Mouse (Mus musculus): ENCODE measurements around the gene Zfp672. TPM values are rescaled to one million over a fixed set of nuclear protein-coding genes. Genes with fewer than 3 reads are reported as not detected.

Gene Zfp672
- total and polyA plus RNA-seq, 3 experiments: 33.8 to 48.7 (median 41.9) TPM

GRCm38 (mm10) chr11:58331546-58331945 is 1.4 kb upstream of the Zfp672 start:
- 77% methylated on average over 6 of the region's 6 CpGs for WGBS
- H3K9ac ChIP-seq (ENCODE audit: low read depth, low read length): no peak overlapping the region
- intact Hi-C loops (cut with DNase I): no loop called here
- TF ChIP-seq EP300 (IDR thresholded peaks at IDR 0.05; ENCODE audit: insufficient read depth, low read depth, low read length) (no peak), POLR2A (IDR thresholded peaks at IDR 0.05; ENCODE audit: insufficient read depth, low read depth, low read length) (no peak), CTCF (IDR thresholded peaks at IDR 0.05) (no peak)
- H3K4me1 ChIP-seq (ENCODE audit: control insufficient read depth, insufficient read depth, low read length): peaks cover 9% of the 10 kb centered on the region
- no peak overlapping the region; the same call in 1 of the 2 replicates for H3K27ac ChIP-seq
- peaks cover 3% of the 10 kb centered on the region; the same call in 1 of the 2 replicates for H3K79me2 ChIP-seq (replicated peaks; ENCODE audit: control insufficient read depth, insufficient read depth, low read length)
- H3K4me3 ChIP-seq: peak overlapping the region; percentile 75; the same call in 1 of the 2 replicates
- DNase-seq: no peak
- H3K27me3 ChIP-seq (ENCODE audit: control insufficient read depth, insufficient read depth, low read length): no peaks in the 10 kb centered on the region; the same call in 1 of the 2 replicates
- H3K36me3 ChIP-seq (ENCODE audit: control insufficient read depth, insufficient read depth, low read length): peaks cover 8% of the 10 kb centered on the region; the same call in 1 of the 2 replicates

GRCm38 (mm10) chr11:58331149-58331495 is 983 bp upstream of the Zfp672 start:
- no peak for DNase-seq
- Histone ChIP-seq H3K9ac (ENCODE audit: low read depth, low read length) (peak overlapping the region; percentile 75), H3K27me3 (ENCODE audit: control insufficient read depth, insufficient read depth, low read length) (no peaks in the 10 kb centered on the region), H3K4me3 (peak overlapping the region; percentile 75), H3K36me3 (ENCODE audit: control insufficient read depth, insufficient read depth, low read length) (peaks cover 8% of the 10 kb centered on the region; the same call in 1 of the 2 replicates), H3K79me2 (replicated peaks; ENCODE audit: control insufficient read depth, insufficient read depth, low read length) (peaks cover 3% of the 10 kb centered on the region; the same call in 1 of the 2 replicates), H3K27ac (peak overlapping the region; percentile 93), H3K4me1 (ENCODE audit: control insufficient read depth, insufficient read depth, low read length) (peaks cover 9% of the 10 kb centered on the region)
- intact Hi-C loops (cut with DNase I): no loop called here
- WGBS: 12% methylated on average over 10 of the region's 10 CpGs
- no peak for TF ChIP-seq POLR2A (IDR thresholded peaks at IDR 0.05; ENCODE audit: insufficient read depth, low read depth, low read length)
- TF ChIP-seq CTCF (IDR thresholded peaks at IDR 0.05): no peak
- no peak for TF ChIP-seq EP300 (IDR thresholded peaks at IDR 0.05; ENCODE audit: insufficient read depth, low read depth, low read length)

- peaks cover 3% of the 10 kb centered on the region; the same call in 1 of the 2 replicates for H3K79me2 ChIP-seq (replicated peaks; ENCODE audit: control insufficient read depth, insufficient read depth, low read length)
- TF ChIP-seq POLR2A (IDR thresholded peaks at IDR 0.05; ENCODE audit: insufficient read depth, low read depth, low read length) (no peak; the same call in 1 of the 2 replicates), EP300 (IDR thresholded peaks at IDR 0.05; ENCODE audit: insufficient read depth, low read depth, low read length) (no peak), CTCF (IDR thresholded peaks at IDR 0.05) (no peak)
- peaks cover 8% of the 10 kb centered on the region; the same call in 1 of the 2 replicates for H3K36me3 ChIP-seq (ENCODE audit: control insufficient read depth, insufficient read depth, low read length)
- peak overlapping the region; percentile 75 for H3K4me3 ChIP-seq
- no peak for DNase-seq
- no peaks in the 10 kb centered on the region for H3K27me3 ChIP-seq (ENCODE audit: control insufficient read depth, insufficient read depth, low read length)
- peak overlapping the region; percentile 93 for H3K27ac ChIP-seq
- peak overlapping the region; percentile 92 for H3K9ac ChIP-seq (ENCODE audit: low read depth, low read length)
- peaks cover 9% of the 10 kb centered on the region for H3K4me1 ChIP-seq (ENCODE audit: control insufficient read depth, insufficient read depth, low read length)
- under 1% methylated on average over 21 of the region's 21 CpGs for WGBS
- intact Hi-C loops (cut with DNase I): loop anchor here (1.0 to 10.0 kb wide), 2 partner anchors 28 to 525 kb away; partner anchors contain the start of gene Sap30l
Observed at GRCm38 (mm10) chr11:58329906-58330275, 248 bp downstream of the Zfp672 start.

- no peak overlapping the region for H3K9ac ChIP-seq (ENCODE audit: low read depth, low read length)
- intact Hi-C loops (cut with DNase I): loop anchor here (10.0 kb wide), 1 partner anchor 522 kb away; the partner anchor contains the start of gene Sap30l
Observed at GRCm38 (mm10) chr11:58326781-58327180, 3.4 kb downstream of the Zfp672 start.

GRCm38 (mm10) chr11:58324614-58325229 is 5.4 kb downstream of the Zfp672 start:
- H3K4me1 ChIP-seq (ENCODE audit: control insufficient read depth, insufficient read depth, low read length): peaks cover 10% of the 10 kb centered on the region
- peaks cover 21% of the 10 kb centered on the region for H3K36me3 ChIP-seq (ENCODE audit: control insufficient read depth, insufficient read depth, low read length)
- no peak for TF ChIP-seq EP300 (IDR thresholded peaks at IDR 0.05; ENCODE audit: insufficient read depth, low read depth, low read length)
- H3K27ac ChIP-seq: no peak overlapping the region
- peaks cover 2% of the 10 kb centered on the region; the same call in 1 of the 2 replicates for H3K79me2 ChIP-seq (replicated peaks; ENCODE audit: control insufficient read depth, insufficient read depth, low read length)
- 82% methylated on average over 3 of the region's 3 CpGs for WGBS
- intact Hi-C loops (cut with DNase I): loop anchor here (10.0 kb wide), 1 partner anchor 520 kb away; the partner anchor contains the start of gene Sap30l
- H3K27me3 ChIP-seq (ENCODE audit: control insufficient read depth, insufficient read depth, low read length): no peaks in the 10 kb centered on the region
- DNase-seq: peak in 1 of 2 experiments; percentile 2
- no peak overlapping the region for H3K4me3 ChIP-seq
- no peak overlapping the region for H3K9ac ChIP-seq (ENCODE audit: low read depth, low read length)

More at GRCm38 (mm10) chr11:58326781-58327180, 3.4 kb downstream of the Zfp672 start:
- H3K79me2 ChIP-seq (replicated peaks; ENCODE audit: control insufficient read depth, insufficient read depth, low read length): peaks cover 3% of the 10 kb centered on the region; the same call in 1 of the 2 replicates
- no peak for DNase-seq
- H3K27ac ChIP-seq: no peak overlapping the region
- 94% methylated on average over 3 of the region's 3 CpGs for WGBS
- H3K4me1 ChIP-seq (ENCODE audit: control insufficient read depth, insufficient read depth, low read length): peaks cover 11% of the 10 kb centered on the region
- H3K36me3 ChIP-seq (ENCODE audit: control insufficient read depth, insufficient read depth, low read length): peaks cover 8% of the 10 kb centered on the region
- H3K4me3 ChIP-seq: no peak overlapping the region
- H3K27me3 ChIP-seq (ENCODE audit: control insufficient read depth, insufficient read depth, low read length): no peaks in the 10 kb centered on the region
- TF ChIP-seq EP300 (IDR thresholded peaks at IDR 0.05; ENCODE audit: insufficient read depth, low read depth, low read length) (no peak), POLR2A (IDR thresholded peaks at IDR 0.05; ENCODE audit: insufficient read depth, low read depth, low read length) (no peak), CTCF (IDR thresholded peaks at IDR 0.05) (peak; percentile 43)

All from heart, adult 2 months (tissue).